Comparison of ENCODE assay signal across 25 mouse cellular contexts in genomic region chr7:28785161-28785560, GRCm38 (mm10). TPM values are rescaled to one million over a fixed set of nuclear protein-coding genes. Genes with fewer than 3 reads are reported as not detected.
"Had no signal": no experiment of that assay in that cellular context is flagged by ENCODE, and none has a peak within 500 bp of the region (broad histone marks: within the 10 kb centered on the region; RNA-seq: fewer than 3 reads in every experiment).

No protein-coding gene starts in this region.

- H3K4me2 ChIP-seq: liver, embryonic 13.5 days; midbrain, embryonic 11.5 days had no signal

- H3K9ac ChIP-seq: liver, embryonic 13.5 days had no signal

- ATAC-seq: inflammation-experienced regulatory T-cells, adult 6 months; intestine, embryonic 16.5 days had no signal

- DNase-seq: kidney, adult 18-20 months; kidney, adult 9 months; kidney, postnatal 14 days; kidney, postnatal 4 days; liver, embryonic 13.5 days; lung, adult 2 months; lung, postnatal 14 days; lung, postnatal 4 days; midbrain, embryonic 14.5 days had no signal

- H3K4me3 ChIP-seq: layer of hippocampus, adult 2 months; liver, embryonic 13.5 days had no signal

- H3K27me3 ChIP-seq: liver, embryonic 13.5 days had no signal

- H3K9me3 ChIP-seq: liver, embryonic 13.5 days had no signal

- H3K27ac ChIP-seq: liver, embryonic 13.5 days had no signal

RNA-seq across cellular contexts. Expression of gene Ccer2, which starts 29.2 kb away (rescaled TPM):
- total RNA-seq: liver, adult 2 months; megakaryocyte progenitor cell, adult 5-6 weeks; megakaryocyte-erythroid progenitor cell, adult 5-6 weeks; midbrain, postnatal 0 days had no signal
- polyA plus RNA-seq: inflammation-experienced regulatory T-cells, adult 6 months; intestine, embryonic 16.5 days; kidney, embryonic 16.5 days; limb, embryonic 11.5 days; liver, adult 2 months; liver, embryonic 13.5 days; liver, embryonic 16.5 days; lung, adult 2 months; lung, embryonic 16.5 days; midbrain, embryonic 11.5 days; small intestine, adult 2 months; spleen, adult 2 months; stomach, embryonic 16.5 days; testis, adult 2 months had no signal
